Mouse (Mus musculus) liver, postnatal 0 days (tissue): ENCODE data around the gene Akr7a5. TPM values are rescaled to one million over a fixed set of nuclear protein-coding genes. Genes with fewer than 3 reads are reported as not detected.

ENCODE experiments used
- ATAC-seq: fragments of 200-750 bp; cut with Nextera tagmentation; 2 replicates; pipeline ENCODE4 v1.8.0; 2017; ENCODE audit warnings: mild to moderate bottlenecking, moderate library complexity
- DNase-seq: peaks from one replicate; pipeline ENCODE4 v3.0.0-alpha.2; 2016
- H3K27ac ChIP-seq: fragments of 300-500 bp; sonication (generic); 2 replicates; pipeline ENCODE4 v1.5.1; 2014; ENCODE audit warnings: antibody characterized with exemption, moderate library complexity, mild to moderate bottlenecking, low read depth
- H3K27me3 ChIP-seq: fragments of 300-500 bp; sonication (generic); 2 replicates; pipeline ENCODE4 v1.6.1; 2014; ENCODE audit warnings: low read length, control low read depth, mixed read lengths; ENCODE audit not compliant: insufficient read depth
- H3K36me3 ChIP-seq: fragments of 300-500 bp; sonication (generic); replicated peaks from 2 replicates; pipeline ENCODE4 v1.6.1; 2014; ENCODE audit warnings: mild to moderate bottlenecking, control low read depth, low read length, moderate library complexity, mixed read lengths; ENCODE audit not compliant: insufficient read depth
- H3K4me1 ChIP-seq: fragments of 300-500 bp; sonication (generic); 2 replicates; pipeline ENCODE4 v1.6.1; 2014; ENCODE audit warnings: antibody characterized with exemption, mild to moderate bottlenecking, control low read depth; ENCODE audit not compliant: insufficient read depth
- H3K4me2 ChIP-seq: fragments of 300-500 bp; sonication (generic); 2 replicates; pipeline ENCODE4 v1.6.1; 2014; ENCODE audit warnings: low read depth, mild to moderate bottlenecking, low read length, moderate library complexity, mixed read lengths
- H3K4me3 ChIP-seq: fragments of 300-500 bp; sonication (generic); 2 replicates; pipeline ENCODE4 v1.5.1; 2014; ENCODE audit warnings: low read depth, low read length
- H3K9ac ChIP-seq: fragments of 300-500 bp; sonication (generic); replicated peaks from 2 replicates; pipeline ENCODE4 v1.6.1; 2014; ENCODE audit warnings: mild to moderate bottlenecking, moderate library complexity
- H3K9me3 ChIP-seq: fragments of 300-500 bp; sonication (generic); 2 replicates; pipeline ENCODE4 v1.6.1; 2016; ENCODE audit warnings: mild to moderate bottlenecking, control low read depth, low read length, mixed read lengths
- CTCF ChIP-seq: sonication (generic); IDR thresholded peaks from 2 replicates; pipeline ENCODE4 v1.5.1; 2016; ENCODE audit warnings: antibody characterized with exemption, low read depth
- EP300 ChIP-seq: IDR thresholded peaks from 2 replicates; pipeline ENCODE4 v1.6.1; 2016; ENCODE audit warnings: antibody characterized with exemption, low read depth, mild to moderate bottlenecking
- WGBS: fragments of 180-500 bp; shearing (Covaris S2); extraction: QIAGEN DNeasy Blood & Tissue Kit; methylation state at CpG from one replicate; pipeline ENCODE4 v1.1.7; 2014; ENCODE audit not compliant: insufficient replicate concordance; 5-methylcytosine and 5-hydroxymethylcytosine counted together
- microRNA-seq: library from miRNA; unstranded; fragments of <30 nt; microRNA quantifications from one replicate; pipeline ENCODE4, GENCODE M21; 2016
- polyA plus RNA-seq: library from polyadenylated mRNA; unstranded; fragments of >200 nt; fragmentation: Nextera tagmentation; extraction: Ambion mirVana; gene quantifications from 2 replicates; pipeline ENCODE4 v1.2.1, GENCODE M21; 2015

The Akr7a5 gene
- polyA plus RNA-seq, 1 experiment from 2014 or later, result 117 TPM

GRCm38 (mm10) chr4:139352832-139353231 is 42.3 kb downstream of the Akr7a5 start:
- peaks cover 25% of the 10 kb centered on the region for H3K36me3 ChIP-seq
- WGBS, result 0% methylated on average over 7 of the region's 7 CpGs
- H3K9ac ChIP-seq, result peak overlapping the region; percentile 72
- peak overlapping the region; percentile 66 for H3K4me3 ChIP-seq
- no peak for DNase-seq
- peak; percentile 54 for ATAC-seq
- TF ChIP-seq CTCF (no peak), EP300 (no peak)
- H3K27ac ChIP-seq, result peak overlapping the region; percentile 90
- no peaks in the 10 kb centered on the region for H3K27me3 ChIP-seq
- no peaks in the 10 kb centered on the region for H3K9me3 ChIP-seq
- peak overlapping the region; percentile 90 for H3K4me2 ChIP-seq
- H3K4me1 ChIP-seq, result peaks cover 17% of the 10 kb centered on the region

DNA sequence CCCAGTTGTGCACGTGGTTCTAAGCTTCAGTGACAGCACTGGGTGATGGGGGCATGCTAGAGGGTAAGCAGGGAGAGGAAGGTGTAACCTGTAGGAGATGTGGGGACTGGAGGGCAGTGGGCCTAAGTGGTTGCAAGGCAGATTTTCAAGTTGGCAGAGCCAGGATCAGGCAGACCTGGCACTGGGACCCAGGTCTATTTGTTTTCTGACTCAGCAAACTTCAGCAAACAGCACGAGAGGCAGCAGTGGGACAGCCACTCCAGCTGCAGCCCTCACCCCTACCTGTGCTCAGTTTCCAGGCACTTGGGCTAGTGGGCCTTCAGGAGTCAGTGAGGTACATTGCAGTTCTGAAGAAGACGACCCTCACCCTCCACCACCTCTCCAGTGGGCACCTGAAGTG is 46.7 kb downstream of the Akr7a5 start:
- 77% methylated on average over 3 of the region's 3 CpGs for WGBS

DNA sequence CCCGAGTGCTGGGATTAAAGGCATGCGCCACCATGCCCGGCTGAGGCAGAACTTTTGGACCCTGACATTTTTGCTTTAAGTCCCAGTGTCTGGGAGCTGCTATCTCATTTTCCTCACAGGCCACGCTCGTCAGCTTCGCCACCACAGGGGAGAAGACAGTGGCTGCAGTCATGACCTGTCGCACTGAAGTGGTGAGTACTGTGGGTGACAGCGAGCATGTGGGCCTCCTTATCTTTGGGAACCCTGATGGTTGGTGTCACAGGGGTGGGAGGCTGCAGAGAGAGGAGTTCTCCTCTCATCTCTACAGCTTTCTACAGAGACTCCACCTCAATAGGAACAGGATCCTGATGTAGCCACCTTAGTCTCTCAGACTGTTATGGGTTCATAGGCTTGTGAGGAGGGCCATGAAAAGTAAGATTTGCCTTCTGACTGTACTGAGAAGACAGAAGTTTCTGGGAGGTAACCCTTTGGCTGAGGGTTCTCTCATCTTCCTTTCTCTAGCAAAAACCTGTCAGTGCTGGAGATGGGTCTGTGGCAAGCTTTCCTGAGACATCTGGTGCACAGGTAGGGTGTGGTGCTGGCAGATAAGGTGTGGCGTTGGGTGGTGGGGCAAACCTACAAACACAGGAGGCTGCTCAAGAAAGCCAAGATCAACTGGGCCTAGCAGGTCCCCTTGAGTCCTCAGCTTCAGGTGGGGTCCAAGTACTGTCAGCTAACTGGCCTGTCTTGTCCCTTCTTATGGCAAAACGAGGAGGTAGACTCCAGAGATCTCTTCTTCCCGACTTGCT is 50.4 kb downstream of the Akr7a5 start:
- 71% methylated on average over 11 of the region's 11 CpGs for WGBS
- H3K27me3 ChIP-seq, result no peaks in the 10 kb centered on the region
- no peaks in the 10 kb centered on the region for H3K4me1 ChIP-seq
- H3K36me3 ChIP-seq, result peaks cover 82% of the 10 kb centered on the region
- H3K4me3 ChIP-seq, result no peak overlapping the region
- H3K4me2 ChIP-seq, result peak overlapping the region; percentile 24; the same call in 1 of the 2 replicates
- DNase-seq (no peak), ATAC-seq (peak; percentile 90)
- H3K27ac ChIP-seq, result peak overlapping the region; percentile 34
- no peaks in the 10 kb centered on the region for H3K9me3 ChIP-seq
- no peak overlapping the region for H3K9ac ChIP-seq
- TF ChIP-seq CTCF, result no peak

More for the DNA sequence above, 46.7 kb downstream of the Akr7a5 start:
- Histone ChIP-seq H3K4me1 (0 out of 2 replicates have a peak, but pooled peaks cover 3% of the 10 kb centered on the region), H3K9ac (no peak overlapping the region), H3K36me3 (peaks cover 46% of the 10 kb centered on the region), H3K4me2 (no peak overlapping the region), H3K27ac (no peak overlapping the region), H3K9me3 (no peaks in the 10 kb centered on the region), H3K4me3 (no peak overlapping the region), H3K27me3 (no peaks in the 10 kb centered on the region)
- TF ChIP-seq EP300 (no peak), CTCF (no peak)
- DNase-seq (no peak), ATAC-seq (no peak)

DNA sequence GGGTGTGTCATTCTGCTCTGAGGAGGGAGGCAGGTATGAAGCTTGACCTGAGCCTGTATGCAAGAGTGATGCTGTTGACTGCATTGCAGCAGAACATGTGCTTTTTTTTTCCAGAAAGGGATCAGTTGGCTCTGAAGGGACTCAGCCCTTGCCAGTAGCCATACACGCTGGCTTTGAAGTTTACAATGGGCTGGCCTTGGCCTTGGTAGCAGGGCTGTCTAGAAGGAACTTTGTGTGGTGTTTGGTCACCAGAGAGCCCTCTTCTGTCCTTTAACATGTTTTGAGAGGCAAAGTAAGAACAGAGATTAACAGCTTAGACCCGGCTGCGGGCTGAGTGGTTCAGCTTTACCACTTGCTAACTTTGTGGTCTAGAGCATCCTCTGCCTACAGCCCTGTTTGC is 56.8 kb downstream of the Akr7a5 start:
- H3K36me3 ChIP-seq, result peaks cover 89% of the 10 kb centered on the region
- 78% methylated on average over 3 of the region's 3 CpGs for WGBS

More for the DNA sequence above, 56.8 kb downstream of the Akr7a5 start:
- Histone ChIP-seq H3K4me3 (no peak overlapping the region), H3K27ac (no peak overlapping the region), H3K9ac (no peak overlapping the region), H3K27me3 (no peaks in the 10 kb centered on the region), H3K4me1 (no peaks in the 10 kb centered on the region), H3K9me3 (no peaks in the 10 kb centered on the region), H3K4me2 (no peak overlapping the region)
- no peak for DNase-seq
- TF ChIP-seq EP300, result no peak
- no peak for ATAC-seq

Small RNAs within 50 kb of the gene (microRNA-seq; reads per million reads assigned to microRNA genes)
- gene Gm24245, result not detected
- not detected for gene Gm25732

Other genes with a start within 250 kb of the Akr7a5 start
- not detected in 2 replicates for gene Htr6, start 235.2 kb upstream of the Akr7a5 start, polyA plus RNA-seq
- gene Nbl1, start 217.8 kb upstream of the Akr7a5 start, polyA plus RNA-seq, result 3.0 and 3.1 TPM in 2 replicates
- gene Minos1, start 179.6 kb upstream of the Akr7a5 start, polyA plus RNA-seq, result 384 and 387 TPM in 2 replicates
- gene Capzb, start 117.8 kb upstream of the Akr7a5 start, polyA plus RNA-seq, result 136 and 143 TPM in 2 replicates
- 33.1 and 33.9 TPM in 2 replicates for gene Pqlc2, start within 50 bp of the Akr7a5 start, polyA plus RNA-seq
- 46.2 and 46.7 TPM in 2 replicates for gene Mrto4, start 41.8 kb downstream of the Akr7a5 start, polyA plus RNA-seq
- gene Emc1, start 41.8 kb downstream of the Akr7a5 start, polyA plus RNA-seq, result 6.8 and 8.2 TPM in 2 replicates
- gene Ubr4, start 41.9 kb downstream of the Akr7a5 start, polyA plus RNA-seq, result 24.6 and 24.7 TPM in 2 replicates
- gene Iffo2, start 219.8 kb downstream of the Akr7a5 start, polyA plus RNA-seq, result 1.2 and 2.0 TPM in 2 replicates